Mouse (Mus musculus) midbrain, embryonic 14.5 days (tissue): ENCODE data around the gene Tbc1d5. TPM values are rescaled to one million over a fixed set of nuclear protein-coding genes. Genes with fewer than 3 reads are reported as not detected.

ENCODE experiments used
- ATAC-seq: fragments of 200-750 bp; cut with Nextera tagmentation; 2 replicates; pipeline ENCODE4 v1.8.0; 2017; ENCODE audit warnings: moderate number of reproducible peaks, moderate library complexity; ENCODE audit not compliant: low FRiP score, low TSS enrichment
- DNase-seq: peaks from one replicate; pipeline ENCODE4 v3.0.0-alpha.2; 2015
- H3K27ac ChIP-seq: fragments of 300-500 bp; sonication (generic); replicated peaks from 2 replicates; pipeline ENCODE4 v1.5.1; 2014; ENCODE audit warnings: mild to moderate bottlenecking, low read depth, low read length, moderate library complexity
- H3K27me3 ChIP-seq: fragments of 300-500 bp; sonication (generic); 2 replicates; pipeline ENCODE4 v1.6.1; 2014; ENCODE audit warnings: low read length, control low read depth, mixed read lengths; ENCODE audit not compliant: control insufficient read depth, insufficient read depth
- H3K36me3 ChIP-seq: fragments of 300-500 bp; sonication (generic); 2 replicates; pipeline ENCODE4 v1.6.1; 2014; ENCODE audit warnings: low read length, control low read depth; ENCODE audit not compliant: control insufficient read depth, insufficient read depth
- H3K4me1 ChIP-seq: fragments of 300-500 bp; sonication (generic); 2 replicates; pipeline ENCODE4 v1.6.1; 2014; ENCODE audit warnings: mild to moderate bottlenecking, antibody characterized with exemption, low read length, control low read depth; ENCODE audit not compliant: control insufficient read depth, insufficient read depth
- H3K4me2 ChIP-seq: fragments of 300-500 bp; sonication (generic); 2 replicates; pipeline ENCODE4 v1.6.1; 2014; ENCODE audit warnings: mild to moderate bottlenecking, low read length, moderate library complexity
- H3K4me3 ChIP-seq: fragments of 300-500 bp; sonication (generic); replicated peaks from 2 replicates; pipeline ENCODE4 v1.5.1; 2014; ENCODE audit warnings: low read depth, low read length
- H3K9ac ChIP-seq: fragments of 300-500 bp; sonication (generic); replicated peaks from 2 replicates; pipeline ENCODE4 v1.6.1; 2014; ENCODE audit warnings: mild to moderate bottlenecking, low read length, moderate library complexity
- H3K9me3 ChIP-seq: fragments of 300-500 bp; sonication (generic); 2 replicates; pipeline ENCODE4 v1.6.1; 2016; ENCODE audit warnings: low read length, control low read depth, mixed read lengths; ENCODE audit not compliant: control insufficient read depth
- WGBS: fragments of 180-500 bp; shearing (Covaris S2); extraction: QIAGEN DNeasy Blood & Tissue Kit; methylation state at CpG from one replicate; pipeline ENCODE4 v1.1.7; 2014; 5-methylcytosine and 5-hydroxymethylcytosine counted together
- polyA plus RNA-seq: library from polyadenylated mRNA; unstranded; fragments of >200 nt; fragmentation: Nextera tagmentation; extraction: Ambion mirVana; gene quantifications from 2 replicates; pipeline ENCODE4 v1.2.1, GENCODE M21; 2014

Gene Tbc1d5
- polyA plus RNA-seq, 1 experiment from 2014 or later, result 8.4 TPM

- H3K9me3 ChIP-seq, result no peaks in the 10 kb centered on the region
- WGBS, result 95% methylated on average over 1 of the region's 1 CpGs
These were observed 438.3 kb downstream of the Tbc1d5 start for GRCm38 (mm10) chr17:50740804-50741203.

DNA sequence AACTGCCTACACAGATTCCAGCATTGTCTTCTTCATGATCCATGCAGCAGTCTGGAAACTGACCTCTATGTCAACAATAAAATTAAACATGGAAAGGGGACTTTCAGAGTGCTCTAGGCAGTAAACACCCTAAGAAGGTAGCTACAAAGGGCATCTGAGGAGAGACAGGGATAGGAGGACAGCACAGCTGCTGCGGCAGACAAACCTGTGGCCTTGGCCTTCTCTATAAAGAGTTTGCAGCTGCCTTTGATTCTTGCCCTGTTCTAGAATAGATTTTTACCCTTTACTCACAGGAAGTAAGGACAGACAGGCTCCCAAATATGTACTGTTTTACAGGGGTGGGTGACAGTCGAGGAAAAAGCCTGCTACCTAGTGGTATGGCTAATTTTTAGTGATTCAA, 440.7 kb downstream of the Tbc1d5 start:
- Histone ChIP-seq H3K4me3 (no peak overlapping the region), H3K36me3 (no peaks in the 10 kb centered on the region), H3K4me1 (no peaks in the 10 kb centered on the region), H3K9ac (no peak overlapping the region), H3K27ac (no peak overlapping the region), H3K4me2 (no peak overlapping the region), H3K9me3 (no peaks in the 10 kb centered on the region), H3K27me3 (no peaks in the 10 kb centered on the region)
- no peak for ATAC-seq
- DNase-seq, result no peak
- 88% methylated on average over 2 of the region's 2 CpGs for WGBS

More at GRCm38 (mm10) chr17:50740804-50741203, 438.3 kb downstream of the Tbc1d5 start:
- DNase-seq, result no peak
- no peaks in the 10 kb centered on the region for H3K36me3 ChIP-seq
- H3K27ac ChIP-seq, result no peak overlapping the region
- no peaks in the 10 kb centered on the region for H3K27me3 ChIP-seq
- no peak overlapping the region for H3K4me2 ChIP-seq
- no peak overlapping the region for H3K4me3 ChIP-seq
- H3K9ac ChIP-seq, result no peak overlapping the region
- no peak for ATAC-seq
- H3K4me1 ChIP-seq, result no peaks in the 10 kb centered on the region

DNA sequence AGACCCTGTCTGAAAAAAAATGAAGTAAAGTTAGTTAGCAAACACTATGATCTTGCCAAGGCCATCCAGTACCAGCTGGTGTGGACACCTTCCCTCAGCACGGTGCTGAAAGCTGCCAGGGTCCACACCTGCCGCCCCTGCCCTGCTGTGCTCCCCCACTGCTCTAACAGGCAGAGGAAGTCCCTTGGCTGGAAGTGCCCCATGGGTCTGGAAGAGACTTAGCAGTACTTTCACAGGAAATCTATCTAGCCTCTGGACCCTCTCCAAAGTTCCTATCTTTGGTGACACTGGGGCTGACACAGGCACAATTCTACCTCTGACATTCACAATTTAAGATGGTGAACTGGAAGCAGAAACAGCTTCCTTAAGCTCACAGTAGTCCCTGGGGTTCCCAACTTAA, 442.1 kb downstream of the Tbc1d5 start:
- no peak overlapping the region for H3K9ac ChIP-seq
- no peak for ATAC-seq
- no peaks in the 10 kb centered on the region for H3K4me1 ChIP-seq
- H3K4me3 ChIP-seq, result no peak overlapping the region
- no peak overlapping the region for H3K27ac ChIP-seq
- WGBS, result 66% methylated on average over 2 of the region's 2 CpGs
- DNase-seq, result no peak
- no peaks in the 10 kb centered on the region for H3K27me3 ChIP-seq
- no peaks in the 10 kb centered on the region for H3K36me3 ChIP-seq
- no peaks in the 10 kb centered on the region for H3K9me3 ChIP-seq
- no peak overlapping the region for H3K4me2 ChIP-seq

DNA sequence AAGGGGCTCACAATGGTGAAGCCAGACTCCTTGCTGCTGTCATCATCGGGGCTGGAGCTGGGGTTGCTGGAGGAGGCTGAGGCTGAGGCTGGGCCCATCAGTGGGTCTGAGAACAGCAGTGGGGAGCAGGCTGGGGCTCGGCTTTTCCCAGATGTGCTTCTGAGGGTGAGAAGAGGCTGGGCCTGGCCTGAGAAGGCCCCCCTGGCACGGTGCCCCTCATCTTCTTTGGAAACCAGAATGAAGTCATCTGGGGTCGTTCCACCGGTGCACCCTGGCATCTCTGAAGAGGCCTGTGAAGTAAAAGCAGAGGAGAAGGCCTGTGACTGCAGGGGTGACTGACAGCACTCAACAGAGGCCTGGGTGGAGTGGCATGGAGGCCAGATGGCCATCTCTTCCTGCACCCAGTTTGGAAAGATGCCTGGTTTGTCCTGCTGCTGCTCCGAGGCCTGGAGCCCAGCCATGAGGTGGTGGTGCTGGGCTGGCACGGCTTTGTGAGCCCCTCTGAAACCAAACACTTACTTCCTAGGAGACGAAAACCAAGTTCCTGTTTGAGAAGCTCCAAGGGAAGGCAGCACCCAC, 443.1 kb downstream of the Tbc1d5 start:
- no peak for ATAC-seq
- no peak for DNase-seq
- H3K4me1 ChIP-seq, result no peaks in the 10 kb centered on the region
- no peak overlapping the region for H3K9ac ChIP-seq
- H3K4me2 ChIP-seq, result no peak overlapping the region
- no peak overlapping the region for H3K27ac ChIP-seq
- no peaks in the 10 kb centered on the region for H3K27me3 ChIP-seq
- H3K4me3 ChIP-seq, result no peak overlapping the region
- WGBS, result 80% methylated on average over 8 of the region's 8 CpGs
- no peaks in the 10 kb centered on the region for H3K9me3 ChIP-seq
- no peaks in the 10 kb centered on the region for H3K36me3 ChIP-seq

GRCm38 (mm10) chr17:50735382-50735954, 443.7 kb downstream of the Tbc1d5 start:
- H3K4me2 ChIP-seq, result no peak overlapping the region
- no peak for DNase-seq
- no peak overlapping the region for H3K9ac ChIP-seq
- no peaks in the 10 kb centered on the region for H3K9me3 ChIP-seq
- no peak for ATAC-seq
- H3K27ac ChIP-seq, result no peak overlapping the region
- H3K36me3 ChIP-seq, result no peaks in the 10 kb centered on the region
- H3K4me3 ChIP-seq, result no peak overlapping the region
- no peaks in the 10 kb centered on the region for H3K4me1 ChIP-seq
- 87% methylated on average over 4 of the region's 4 CpGs for WGBS
- no peaks in the 10 kb centered on the region for H3K27me3 ChIP-seq

DNA sequence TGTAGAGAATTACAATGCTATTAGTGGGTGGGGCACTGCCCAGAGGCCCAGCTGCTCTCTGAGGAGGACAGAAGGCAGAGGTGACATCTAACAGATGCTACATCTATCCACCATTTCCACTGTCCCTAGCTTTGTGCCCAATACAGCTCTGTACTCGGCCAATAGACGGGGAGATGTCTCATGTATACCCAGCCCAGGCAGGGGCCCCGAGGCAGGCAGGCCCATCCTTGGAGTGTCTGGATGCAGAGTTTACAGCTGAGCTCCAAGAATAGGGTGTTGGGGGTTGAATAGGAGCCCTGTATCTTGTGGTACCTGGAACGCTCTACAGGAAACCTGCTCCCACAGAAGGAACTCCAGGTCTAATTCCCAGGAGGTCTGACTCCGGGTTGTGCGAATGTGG, 444.4 kb downstream of the Tbc1d5 start:
- Histone ChIP-seq H3K4me1 (no peaks in the 10 kb centered on the region), H3K36me3 (no peaks in the 10 kb centered on the region), H3K9me3 (no peaks in the 10 kb centered on the region), H3K27me3 (no peaks in the 10 kb centered on the region), H3K4me3 (no peak overlapping the region), H3K27ac (no peak overlapping the region), H3K4me2 (no peak overlapping the region), H3K9ac (no peak overlapping the region)
- ATAC-seq (no peak), DNase-seq (no peak)
- WGBS, result 87% methylated on average over 6 of the region's 6 CpGs

GRCm38 (mm10) chr17:50733390-50733789, 445.8 kb downstream of the Tbc1d5 start:
- WGBS, result 93% methylated on average over 7 of the region's 7 CpGs
- DNase-seq, result no peak

GRCm38 (mm10) chr17:50731876-50732275, 447.3 kb downstream of the Tbc1d5 start:
- no peaks in the 10 kb centered on the region for H3K36me3 ChIP-seq
- no peak overlapping the region for H3K4me3 ChIP-seq
- no peaks in the 10 kb centered on the region for H3K27me3 ChIP-seq
- no peak for DNase-seq
- 93% methylated on average over 5 of the region's 5 CpGs for WGBS
- no peak for ATAC-seq
- no peak overlapping the region for H3K9ac ChIP-seq
- H3K9me3 ChIP-seq, result no peaks in the 10 kb centered on the region
- no peak overlapping the region for H3K27ac ChIP-seq
- H3K4me1 ChIP-seq, result no peaks in the 10 kb centered on the region
- no peak overlapping the region for H3K4me2 ChIP-seq

More at GRCm38 (mm10) chr17:50733390-50733789, 445.8 kb downstream of the Tbc1d5 start:
- Histone ChIP-seq H3K36me3 (no peaks in the 10 kb centered on the region), H3K4me1 (no peaks in the 10 kb centered on the region), H3K9me3 (no peaks in the 10 kb centered on the region), H3K4me3 (no peak overlapping the region), H3K27ac (no peak overlapping the region), H3K4me2 (no peak overlapping the region), H3K27me3 (no peaks in the 10 kb centered on the region), H3K9ac (no peak overlapping the region)
- ATAC-seq, result no peak

DNA sequence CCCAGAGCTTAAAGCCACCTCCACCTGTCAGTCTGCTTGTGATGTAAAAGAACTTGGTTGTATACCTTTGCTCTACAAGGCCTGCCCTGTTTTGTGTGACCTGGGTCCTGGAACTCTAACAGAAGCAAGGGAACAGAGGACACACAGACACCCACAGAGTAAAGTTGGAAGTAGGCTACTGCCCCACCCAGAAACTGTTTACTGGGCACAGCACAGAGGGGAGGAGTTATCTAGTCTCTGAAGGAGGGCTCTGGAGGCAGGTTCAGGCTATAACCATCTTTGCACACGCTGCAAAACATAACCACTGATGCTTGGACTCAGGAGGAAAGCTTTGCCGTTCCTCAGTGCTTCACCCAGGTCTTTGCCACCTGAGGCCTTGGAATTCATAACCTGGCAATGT, 448.3 kb downstream of the Tbc1d5 start:
- Histone ChIP-seq H3K4me2 (no peak overlapping the region), H3K27me3 (no peaks in the 10 kb centered on the region), H3K9ac (no peak overlapping the region), H3K9me3 (no peaks in the 10 kb centered on the region), H3K4me1 (no peaks in the 10 kb centered on the region), H3K27ac (no peak overlapping the region), H3K4me3 (no peak overlapping the region), H3K36me3 (no peaks in the 10 kb centered on the region)
- no peak for DNase-seq
- WGBS, result 87% methylated on average over 2 of the region's 2 CpGs
- ATAC-seq, result no peak
